Mouse (Mus musculus) spleen, embryonic (tissue): ENCODE measurements around the gene Rcan1.

Experiments used
- CTCF ChIA-PET: fragments of 350-600 bp; sonication (Branson Sonifier 250); formaldehyde crosslinking; loops from one replicate; lab custom pipeline; 2022; lab: Charles Lee

Rcan1 gene

DNA sequence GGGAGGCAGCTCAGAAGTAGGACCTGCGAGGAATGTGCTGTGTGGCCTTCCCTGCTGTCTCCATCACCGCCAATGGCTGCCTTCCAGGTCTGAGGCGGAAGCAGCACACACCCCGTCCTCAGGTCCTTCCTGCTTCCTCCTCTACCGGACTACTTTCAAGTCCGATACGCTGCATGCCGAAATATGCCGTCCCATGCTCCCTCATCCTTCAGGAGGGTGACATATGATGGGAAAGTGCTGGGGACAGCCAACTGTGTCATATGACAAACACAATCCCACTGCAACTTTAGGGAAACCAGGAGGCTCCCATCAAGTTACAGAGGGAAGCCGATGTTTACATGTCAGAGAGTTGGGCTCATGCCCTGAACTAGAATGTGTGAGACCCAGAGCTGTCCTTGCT is 67.6 kb downstream of the Rcan1 start:
- CTCF ChIA-PET, result interaction anchor here (0.6 kb wide), 1 partner anchor 447 kb away, joined by 6 read pairs; no protein-coding TSS in a partner anchor

DNA sequence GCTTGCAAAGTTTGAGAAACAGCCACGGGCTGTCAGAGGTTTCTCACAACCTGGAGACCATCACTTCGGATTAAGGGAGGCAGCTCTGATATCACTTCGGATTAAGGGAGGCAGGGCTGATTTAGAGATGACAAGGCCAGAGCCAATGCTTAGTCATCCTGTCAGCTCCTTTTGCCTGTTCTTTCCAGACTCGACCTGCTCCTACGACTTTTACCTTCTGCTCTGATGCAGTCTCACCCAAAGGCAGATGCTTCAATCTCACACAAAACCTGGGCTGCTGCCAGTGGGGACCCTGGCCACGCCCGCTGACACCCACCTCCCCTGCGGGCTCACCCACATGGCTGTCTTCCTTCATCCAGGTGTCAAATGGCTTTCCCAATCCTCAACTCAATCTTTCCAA is 68.5 kb downstream of the Rcan1 start:
- CTCF ChIA-PET, result interaction anchor here (0.6 to 1.0 kb wide), 2 partner anchors 52 to 448 kb away, joined by 3 to 6 read pairs; no protein-coding TSS in a partner anchor

DNA sequence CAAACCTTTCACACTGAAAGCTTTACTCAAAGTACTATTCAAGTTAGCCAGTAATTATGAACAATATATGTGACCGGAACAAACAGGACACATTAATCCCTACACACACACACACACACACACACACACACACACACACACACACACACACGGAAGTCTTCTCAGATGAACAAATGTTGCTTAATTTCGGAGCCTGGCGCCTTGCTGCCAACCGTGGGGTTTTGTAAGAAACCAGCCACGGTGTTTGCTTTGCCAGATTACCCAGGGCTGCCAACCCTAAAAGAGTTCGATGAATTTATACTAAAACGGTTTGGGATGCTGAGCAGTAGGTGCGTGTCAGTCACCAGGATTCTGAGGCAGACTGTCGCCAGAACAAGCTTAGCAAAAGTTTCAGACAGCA is 69.5 kb downstream of the Rcan1 start:
- CTCF ChIA-PET, result interaction anchor here (1.0 kb wide), 1 partner anchor 53 kb away, joined by 3 read pairs; no protein-coding TSS in a partner anchor

DNA sequence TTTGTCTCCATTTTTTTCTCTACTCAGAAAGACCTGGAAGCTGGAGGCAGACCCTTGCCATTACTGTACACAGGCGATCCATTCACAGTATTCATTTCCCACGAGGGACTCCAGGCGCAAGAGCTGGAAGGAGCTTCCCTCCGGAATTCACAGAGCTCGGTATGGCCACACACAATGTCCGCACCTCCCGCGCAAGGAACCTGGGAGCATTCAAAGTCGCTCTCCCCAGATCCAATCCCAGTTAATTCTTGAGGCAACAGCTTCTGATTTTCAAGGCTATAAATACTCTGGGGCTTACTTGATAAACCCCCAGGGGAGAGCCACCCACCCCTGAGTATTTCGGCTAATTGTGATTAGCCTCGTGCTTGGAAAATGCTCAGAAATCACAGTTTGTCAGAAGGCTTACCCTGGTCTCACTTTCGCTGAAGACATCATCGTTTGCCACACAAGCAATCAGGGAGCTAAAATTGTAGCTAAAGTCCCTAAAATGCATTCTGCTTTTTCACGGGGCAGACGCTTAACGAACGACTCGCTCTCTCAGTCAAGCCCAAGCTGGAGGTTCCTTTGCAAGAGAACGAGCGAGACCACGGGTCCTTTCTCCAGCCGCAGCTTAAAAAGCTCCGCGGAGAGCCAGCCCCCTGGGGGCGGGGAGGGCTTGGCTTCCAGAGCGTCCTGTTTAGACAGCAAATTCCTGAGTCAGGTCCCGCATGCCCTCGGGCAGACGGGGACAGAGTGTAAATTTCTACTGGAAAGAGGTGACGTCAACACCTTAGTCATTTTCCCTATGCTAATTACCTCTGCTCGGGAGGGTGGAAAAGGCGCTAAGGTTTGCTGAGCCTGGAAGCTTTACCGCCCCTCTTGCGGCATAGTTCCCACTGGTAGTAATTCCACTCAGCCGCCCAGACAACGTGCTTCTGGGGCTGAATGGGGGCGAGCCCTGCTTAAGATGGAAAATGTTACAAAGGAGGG is 70.9 kb downstream of the Rcan1 start:
- CTCF ChIA-PET, result no interaction called here

DNA sequence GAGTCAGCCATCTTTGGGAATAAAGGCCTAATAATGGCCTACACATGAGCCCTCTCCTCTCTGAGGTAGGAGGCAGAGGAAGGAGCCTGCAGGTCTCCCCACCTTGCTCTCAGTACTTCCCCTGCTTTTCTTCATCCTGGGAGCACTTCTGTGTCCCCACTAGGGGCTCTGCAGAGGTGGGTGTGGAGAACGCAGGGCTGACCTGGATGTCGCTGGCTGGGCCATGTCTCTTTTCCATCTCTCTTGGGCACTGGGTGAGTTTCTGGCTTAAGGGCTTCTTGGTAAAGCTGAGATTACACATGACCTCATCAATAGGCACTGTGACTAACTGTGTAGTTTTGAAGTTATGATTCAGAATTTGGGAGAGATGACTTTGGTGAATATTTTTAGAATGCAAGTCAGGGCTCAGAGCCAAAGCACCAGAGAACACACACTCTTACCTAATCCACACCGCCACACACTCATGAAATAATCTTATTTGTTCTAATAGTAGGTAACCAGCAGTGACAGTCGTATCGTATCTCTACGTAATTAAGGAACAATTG is 72.0 kb downstream of the Rcan1 start:
- CTCF ChIA-PET, result no interaction called here

DNA sequence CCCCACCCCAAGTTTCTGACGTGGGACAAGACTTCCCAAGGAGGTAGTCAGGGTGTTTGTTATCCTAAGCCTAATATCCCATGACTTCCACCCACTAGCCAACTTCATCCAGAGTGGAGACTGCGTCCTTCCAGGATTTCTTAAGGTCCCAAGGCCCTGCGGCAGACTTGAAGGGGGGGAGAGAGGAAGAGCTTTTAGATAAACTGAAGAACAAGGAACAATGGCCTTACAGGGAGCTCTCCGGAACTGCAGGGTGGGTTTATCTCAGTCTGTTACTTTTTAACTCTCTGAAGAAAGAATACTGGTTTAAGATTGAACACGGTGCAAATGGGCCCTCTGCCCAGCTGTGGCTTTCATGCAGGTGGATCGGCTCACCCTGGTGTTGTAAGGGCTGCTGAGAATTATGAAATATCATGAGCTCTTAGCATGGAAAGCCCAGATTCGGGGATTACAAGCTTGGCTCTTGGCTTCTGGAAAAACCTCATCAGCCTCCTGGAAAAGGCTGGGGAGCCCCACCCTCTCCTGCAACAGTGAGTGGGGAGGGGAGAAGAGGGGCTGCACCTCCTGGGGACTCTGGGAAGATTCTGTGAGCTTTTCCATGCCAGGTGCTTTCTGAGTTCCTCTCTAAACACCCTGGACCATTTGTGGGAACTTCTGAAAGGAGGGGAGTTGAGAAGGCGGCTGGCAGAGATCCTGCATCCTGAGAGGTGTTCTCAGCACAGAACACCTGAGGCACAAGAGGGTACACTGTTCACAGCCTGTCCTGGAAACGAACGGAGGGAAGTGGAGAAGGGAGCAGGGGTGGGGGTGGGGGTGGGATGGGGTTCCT is 72.7 kb downstream of the Rcan1 start:
- CTCF ChIA-PET, result no interaction called here

DNA sequence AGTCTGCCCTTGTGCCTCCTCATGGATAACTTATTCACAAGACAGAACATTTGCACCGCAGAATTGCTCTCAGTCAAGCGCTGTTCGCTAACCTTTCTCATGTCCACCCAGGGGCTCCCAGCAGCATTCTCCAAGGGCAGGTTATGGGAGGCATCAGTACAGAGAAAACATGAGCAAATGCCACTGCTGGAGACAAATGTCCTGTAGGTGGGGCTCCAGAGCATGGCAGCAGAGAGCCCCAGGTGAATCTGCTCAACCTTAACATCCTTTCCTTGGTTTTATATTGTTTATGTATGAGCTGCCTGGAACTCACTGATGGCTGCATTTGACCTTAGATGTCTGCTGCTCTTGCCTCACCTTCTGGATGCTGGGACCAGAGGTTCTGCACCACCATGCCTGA is 76.9 kb downstream of the Rcan1 start:
- CTCF ChIA-PET, result no interaction called here

DNA sequence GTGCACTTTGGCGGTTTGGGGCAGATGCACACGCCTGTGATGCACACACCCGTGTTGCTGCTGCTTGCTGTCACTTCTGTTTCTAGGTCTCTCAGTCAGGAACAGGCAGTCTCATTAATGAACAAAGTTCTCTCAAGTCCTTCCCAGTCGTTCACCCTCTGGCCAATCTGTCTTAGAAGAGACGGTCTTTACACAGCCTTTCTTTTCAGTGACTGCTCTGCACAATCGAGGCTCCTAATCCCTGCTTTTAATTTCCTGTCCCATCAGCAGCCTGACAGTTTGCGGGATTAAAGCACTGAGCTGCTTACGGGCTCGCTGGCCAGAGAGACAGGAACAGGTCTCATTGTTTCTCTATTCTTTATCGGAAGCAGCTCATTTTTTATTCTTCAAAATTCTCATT is 83.0 kb downstream of the Rcan1 start:
- CTCF ChIA-PET, result no interaction called here

DNA sequence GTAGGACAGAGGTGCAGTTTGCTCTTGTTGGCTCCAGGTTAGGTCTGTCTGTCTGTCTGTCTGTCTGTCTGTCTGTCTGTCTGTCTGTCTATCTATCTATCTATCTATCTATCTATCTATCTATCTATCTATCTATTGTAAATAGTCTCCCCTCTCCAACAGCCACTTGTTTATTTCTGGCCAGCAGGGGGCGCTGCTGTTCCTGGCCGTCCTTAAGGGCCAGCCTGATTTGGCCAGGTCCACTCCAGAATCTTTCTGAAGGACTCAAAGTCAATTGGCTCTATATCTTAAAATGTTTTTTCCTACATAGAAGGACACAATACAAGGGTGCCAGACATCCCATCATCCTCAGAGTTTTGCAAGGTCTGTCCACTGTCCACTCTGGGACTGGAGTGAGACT is 85.6 kb downstream of the Rcan1 start:
- CTCF ChIA-PET, result no interaction called here

DNA sequence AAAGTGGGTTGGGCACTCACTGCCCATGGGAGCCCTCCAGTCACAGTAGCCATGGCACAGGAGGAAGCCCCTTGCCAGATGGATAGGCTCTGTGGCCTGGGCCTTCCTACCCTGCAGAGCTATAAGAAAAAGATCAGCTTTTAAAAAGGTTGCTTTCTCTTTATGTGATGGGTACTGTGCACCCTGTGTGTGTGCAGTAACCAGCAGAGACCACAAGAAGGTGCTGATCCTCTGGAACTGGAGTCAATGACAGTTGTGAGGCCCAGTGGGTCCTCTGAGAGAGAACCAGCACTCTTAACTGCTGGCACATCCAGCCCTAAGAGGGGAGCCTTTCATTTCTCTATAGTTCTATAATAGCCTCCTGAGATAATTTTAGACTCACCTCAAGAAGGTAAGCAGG is 87.3 kb downstream of the Rcan1 start:
- CTCF ChIA-PET, result interaction anchor here (0.6 kb wide), 1 partner anchor 983 kb away, joined by 4 read pairs; no protein-coding TSS in a partner anchor

DNA sequence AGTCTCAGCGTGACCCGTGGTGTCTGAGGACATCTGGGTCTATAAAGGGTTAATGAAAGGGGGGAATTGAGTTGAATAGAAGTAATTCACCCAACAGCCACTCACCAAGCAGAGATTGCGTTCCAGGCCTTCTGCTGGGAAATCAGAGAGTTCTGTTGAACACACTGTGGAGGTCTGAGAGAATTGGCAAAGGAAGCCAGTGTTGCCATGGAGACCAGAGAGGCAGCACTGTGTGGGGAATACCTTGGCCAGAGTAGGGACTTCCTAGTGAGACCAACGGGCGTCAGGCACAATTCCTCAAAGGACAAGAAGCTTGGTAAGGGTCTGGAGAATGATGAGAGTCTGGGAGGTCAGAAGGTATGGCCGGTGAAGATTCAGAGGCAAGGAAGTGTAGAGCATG is 88.2 kb downstream of the Rcan1 start:
- CTCF ChIA-PET, result no interaction called here

DNA sequence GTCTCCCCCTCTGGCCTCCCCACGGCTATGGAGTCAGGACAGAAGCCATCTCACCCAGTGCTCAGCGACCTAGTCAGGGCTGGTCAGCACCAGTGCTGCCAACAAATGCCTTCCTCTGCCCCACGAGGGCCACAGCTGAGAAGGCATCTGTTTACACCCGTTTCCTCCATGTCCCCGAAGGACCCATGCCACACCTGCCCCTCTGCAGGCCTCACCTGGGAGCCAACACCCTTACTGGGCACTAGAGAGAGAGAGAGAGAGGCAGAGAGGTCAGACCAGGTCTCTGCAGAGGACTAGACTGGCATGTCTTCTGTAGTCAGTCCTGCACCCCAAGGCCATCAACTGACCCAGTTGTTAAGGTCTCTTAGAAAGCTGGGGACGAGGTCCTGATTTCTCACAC is 89.6 kb downstream of the Rcan1 start:
- CTCF ChIA-PET, result no interaction called here

DNA sequence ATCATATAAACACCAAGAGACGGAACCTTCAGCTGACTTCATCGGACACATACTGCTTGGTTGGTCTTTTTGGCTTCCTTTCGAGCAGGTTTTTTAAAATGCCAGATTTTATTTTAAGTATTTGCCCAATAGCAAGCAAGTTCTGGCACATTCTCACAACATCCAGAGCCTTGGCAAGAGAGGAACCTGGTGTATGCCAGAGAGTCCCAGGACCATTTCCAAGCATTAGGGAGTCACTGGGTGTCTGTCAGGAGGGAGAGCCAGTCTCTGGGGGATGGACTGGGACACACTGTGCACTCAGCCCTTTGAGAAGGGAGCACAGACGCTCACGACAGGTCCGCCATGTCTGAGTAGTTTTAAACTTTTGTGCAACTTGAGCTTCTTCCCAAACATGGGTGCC is 93.7 kb downstream of the Rcan1 start:
- CTCF ChIA-PET, result no interaction called here

DNA sequence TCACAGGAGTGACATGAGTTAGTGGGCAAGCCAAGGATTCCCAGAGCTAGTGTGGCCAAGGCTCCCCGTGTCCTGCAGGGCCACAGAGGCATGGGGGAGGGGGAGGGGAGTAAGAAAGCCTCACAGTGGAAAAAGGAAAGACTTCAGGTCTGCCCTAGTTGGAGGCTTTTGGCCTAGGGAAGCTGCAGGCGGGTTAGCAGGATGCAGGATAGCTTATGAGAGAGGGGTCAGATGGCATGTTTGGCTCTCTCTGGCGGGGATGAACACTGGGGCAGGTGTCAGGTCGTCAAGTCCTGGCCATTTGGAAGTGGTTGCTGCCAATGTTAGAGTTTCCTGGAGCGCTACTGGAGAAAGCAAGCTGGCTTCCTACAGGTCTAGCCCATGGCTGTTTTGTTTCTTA is 99.0 kb downstream of the Rcan1 start:
- CTCF ChIA-PET, result interaction anchor here (1.0 kb wide), 1 partner anchor 31 kb away, joined by 3 read pairs; no protein-coding TSS in a partner anchor

DNA sequence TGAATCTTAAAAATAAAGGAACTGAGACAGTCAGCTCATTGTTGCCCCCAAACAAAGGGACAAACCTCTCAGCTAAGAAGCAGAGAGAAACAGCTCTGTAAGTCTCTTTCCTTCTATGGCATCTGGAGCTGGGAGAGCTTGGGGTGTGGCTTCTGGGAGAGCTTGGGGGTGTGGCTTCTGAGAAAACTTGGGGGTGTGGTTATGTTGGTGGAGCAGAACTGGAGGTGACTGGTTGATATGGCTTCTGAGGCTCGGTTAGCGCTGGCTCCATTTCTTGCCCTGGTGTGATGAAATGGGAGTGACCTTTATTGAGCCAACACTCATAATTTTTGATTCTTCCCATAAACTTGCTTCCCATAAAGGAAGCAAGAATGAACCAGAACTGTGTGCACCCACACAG is 101.4 kb downstream of the Rcan1 start:
- CTCF ChIA-PET, result interaction anchor here (0.8 kb wide), 1 partner anchor 11 kb away, joined by 12 read pairs; no protein-coding TSS in a partner anchor

DNA sequence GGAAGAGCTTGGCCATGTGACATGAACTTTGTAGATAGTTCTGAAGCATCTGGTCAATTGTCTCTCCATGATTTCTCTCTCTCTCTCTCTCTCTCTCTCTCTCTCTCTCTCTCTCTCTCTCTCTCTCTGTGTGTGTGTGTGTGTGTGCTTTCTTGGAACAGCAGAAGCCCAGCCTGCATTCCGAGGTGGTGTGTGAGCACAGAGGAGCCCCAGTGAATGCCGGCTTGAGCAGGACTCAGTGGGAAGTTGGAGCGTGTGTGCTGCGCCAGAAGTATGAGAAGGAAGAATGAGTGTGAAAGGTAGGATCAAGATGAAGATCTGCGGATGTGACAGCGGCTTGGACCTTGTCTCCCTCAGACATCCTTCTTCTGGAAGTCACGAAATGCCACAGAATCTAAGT is 105.2 kb downstream of the Rcan1 start:
- CTCF ChIA-PET, result no interaction called here

DNA sequence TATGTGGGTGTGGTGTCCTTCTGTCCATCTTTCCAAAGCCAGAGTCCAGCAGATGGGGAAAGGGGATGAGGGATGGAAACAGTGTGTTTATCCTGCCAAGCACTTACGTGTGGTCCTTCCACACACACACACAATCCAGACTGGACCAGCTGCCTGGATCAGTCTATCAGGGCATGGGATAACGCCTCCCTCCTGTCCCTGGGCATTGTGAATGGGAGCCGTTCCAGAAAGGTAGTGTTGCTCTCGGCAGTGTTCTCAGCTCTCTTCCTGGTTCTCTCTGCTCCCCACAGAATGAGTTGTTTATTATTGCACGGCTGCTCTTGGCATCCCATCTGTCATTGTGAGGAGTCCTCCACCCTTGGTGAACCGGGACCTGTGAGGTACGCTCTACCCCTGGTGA is 110.0 kb downstream of the Rcan1 start:
- CTCF ChIA-PET, result no interaction called here

DNA sequence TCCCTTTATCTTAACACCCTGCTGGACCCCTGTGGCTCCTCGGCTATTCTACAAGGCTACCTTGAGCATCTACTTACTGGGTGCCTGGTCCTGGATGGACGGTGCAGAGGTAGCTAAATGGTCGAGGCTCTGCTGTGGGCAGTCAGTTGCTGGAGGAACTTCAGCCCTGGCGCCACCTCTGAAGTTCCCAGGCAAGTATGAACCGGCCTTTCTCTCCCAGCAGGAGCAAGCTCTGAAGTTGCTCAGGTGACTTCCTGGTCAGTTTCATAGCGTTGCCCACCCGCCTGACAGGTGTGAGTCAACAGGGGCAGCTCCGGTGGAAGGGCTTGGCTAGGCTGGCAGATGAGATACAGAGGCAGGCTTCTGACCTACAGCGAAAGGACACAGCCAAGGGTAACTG is 111.4 kb downstream of the Rcan1 start, which contains the start of gene Kcne1:
TSS of gene Kcne1 (minus strand) at position 240 of the 400 bp plus-strand sequence.
- CTCF ChIA-PET, result no interaction called here

DNA sequence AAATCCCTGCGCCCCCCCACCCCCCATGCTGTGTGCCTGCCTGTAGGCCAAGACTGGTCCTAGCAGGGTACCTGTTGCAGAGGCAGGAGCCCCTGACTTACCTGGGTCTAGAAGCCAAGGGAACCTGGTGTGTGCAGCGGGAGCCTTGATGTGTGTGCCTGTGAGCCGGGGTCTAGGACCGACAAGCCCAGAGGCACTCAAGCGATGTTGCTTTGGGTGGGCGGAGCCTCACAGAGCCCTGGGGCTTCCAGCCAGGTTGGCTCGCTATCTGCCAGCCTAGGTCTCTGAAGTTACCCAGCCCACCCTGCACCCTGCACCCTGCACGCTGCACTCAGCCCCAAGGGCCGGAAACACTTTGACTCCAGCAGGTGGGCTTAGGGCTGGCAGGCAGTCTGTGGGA is 111.9 kb downstream of the Rcan1 start:
- CTCF ChIA-PET, result no interaction called here

DNA sequence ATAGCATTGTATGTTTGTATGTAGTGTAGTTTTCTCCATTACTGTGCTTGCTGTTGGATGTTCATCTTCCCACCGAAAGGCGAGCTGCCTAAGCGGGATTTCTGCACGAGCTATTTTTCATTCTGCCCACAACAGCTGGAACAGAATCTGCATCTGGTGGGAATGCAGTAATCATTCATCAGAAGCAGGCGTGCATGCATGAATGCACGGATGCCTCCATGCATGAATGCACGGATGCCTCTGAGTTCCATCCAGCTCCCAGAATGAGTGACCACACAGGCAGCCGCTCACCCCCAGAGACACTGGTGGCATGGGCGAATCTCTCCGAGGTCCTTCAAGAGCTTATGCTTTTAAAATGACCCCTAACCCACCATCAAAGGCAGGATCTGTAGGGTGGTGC is 113.1 kb downstream of the Rcan1 start:
- CTCF ChIA-PET, result no interaction called here

DNA sequence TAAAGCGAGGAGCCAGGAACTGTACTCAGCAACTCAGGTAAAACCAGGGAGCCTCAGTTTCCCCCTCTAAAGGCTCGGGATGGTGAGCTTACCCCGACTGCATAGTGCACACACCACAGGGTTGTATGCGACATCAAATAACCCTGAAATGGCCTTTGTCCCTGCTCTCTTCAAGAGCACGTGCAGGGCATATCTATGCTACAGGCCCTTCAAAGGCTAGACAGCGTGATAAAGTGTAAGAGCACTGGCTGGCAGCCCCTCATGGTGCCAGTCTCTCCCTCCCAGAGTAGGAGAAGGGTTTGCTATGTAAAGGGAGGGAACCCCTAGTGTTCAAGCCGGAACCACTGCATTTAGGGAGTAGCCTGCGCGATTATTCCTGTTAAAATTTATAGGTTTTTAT is 113.6 kb downstream of the Rcan1 start:
- CTCF ChIA-PET, result no interaction called here

DNA sequence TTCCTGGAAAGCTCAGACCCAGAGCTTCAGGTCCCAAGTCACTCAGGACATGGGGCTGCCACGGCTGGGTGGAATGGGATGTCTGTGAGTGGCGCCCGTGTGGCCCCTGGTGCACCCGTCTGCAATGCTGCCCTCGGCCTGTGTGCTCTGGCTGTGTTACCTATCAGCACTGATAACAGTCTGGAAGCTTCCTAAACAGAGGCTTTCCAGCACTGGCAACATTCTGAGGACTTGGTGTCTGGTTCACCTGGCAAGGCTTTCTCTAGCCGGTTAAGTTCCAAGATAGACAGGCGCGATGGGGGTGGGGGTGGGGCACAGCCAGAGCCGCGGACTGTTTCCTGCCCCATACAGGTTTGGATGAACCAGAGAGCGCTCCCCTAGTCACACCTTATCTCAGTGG is 114.7 kb downstream of the Rcan1 start:
- CTCF ChIA-PET, result no interaction called here
